In the genomic region with DNA sequence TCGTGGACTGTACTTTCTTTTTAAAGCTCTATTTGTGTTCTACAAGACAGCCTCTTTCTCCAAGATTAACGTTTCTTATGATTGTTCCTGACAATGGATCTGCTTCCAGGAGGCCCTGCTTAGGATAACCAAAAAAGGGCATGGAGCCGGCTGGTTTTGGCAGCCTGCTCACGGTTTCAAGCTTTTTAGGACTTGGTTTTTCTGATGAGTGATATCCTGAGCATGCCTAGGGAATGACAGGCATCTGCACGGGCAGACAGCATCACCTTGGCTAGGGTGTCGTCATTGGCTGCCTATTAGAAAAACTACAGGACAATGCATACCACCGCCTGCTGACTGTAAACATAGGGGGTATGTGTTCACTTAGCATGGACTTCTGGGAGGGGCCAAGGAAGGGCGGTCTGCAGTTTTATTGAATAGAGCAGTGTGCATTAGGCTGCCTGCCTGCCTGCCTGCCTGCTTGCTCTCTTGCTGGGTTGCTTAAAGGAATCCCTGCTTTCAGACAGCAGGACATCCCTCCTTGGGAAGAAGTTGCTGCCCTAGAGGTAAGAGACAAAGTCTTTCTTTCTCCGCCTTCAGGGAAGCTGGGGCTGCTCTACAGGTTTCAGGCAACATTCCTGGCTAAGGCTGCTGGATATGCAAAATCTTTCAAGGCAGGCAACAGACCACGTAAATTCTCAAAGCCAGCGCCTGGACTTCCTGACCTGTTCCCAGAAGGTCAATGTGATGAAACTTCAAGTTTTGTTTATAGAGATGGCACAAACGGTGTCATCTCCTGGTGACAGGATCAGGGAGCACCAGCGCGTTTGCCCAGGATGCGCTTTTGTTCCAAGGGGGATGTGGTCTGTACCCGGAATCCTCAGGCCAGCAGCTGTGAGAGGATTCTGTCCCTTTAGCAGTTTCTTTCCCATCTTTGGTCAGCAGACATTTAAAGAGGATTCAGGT, we compare ENCODE assay signal across 9 mouse cellular contexts. TPM values are rescaled to one million over a fixed set of nuclear protein-coding genes. Genes with fewer than 3 reads are reported as not detected.
A peak's percentile ranks its signal among the peaks of the same experiment; 100 is the strongest.
DNase-seq lines count a peak whose midpoint lies in the region; ATAC-seq and TF ChIP-seq lines count a peak whose summit lies in the region.
"Had no signal": no experiment of that assay in that cellular context is flagged by ENCODE, and none has a peak within 500 bp of the region (broad histone marks: within the 10 kb centered on the region; RNA-seq: fewer than 3 reads in every experiment).

A gene (plus strand): TSS at position 380 of the 945 bp plus-strand sequence.

- H3K27me3 ChIP-seq in intestine, embryonic 16.5 days (replicated peaks; ENCODE audit: control insufficient read depth, insufficient read depth, low read length) = no peaks in the 10 kb centered on the region
- no peaks in the 10 kb centered on the region for H3K27me3 ChIP-seq in limb, embryonic 14.5 days (ENCODE audit: control insufficient read depth, insufficient read depth, low read length)
- no peaks in the 10 kb centered on the region for H3K27me3 ChIP-seq in myocyte (ENCODE audit: control insufficient read depth, insufficient read depth, insufficient read length)

- peaks cover 4 to 10% of the 10 kb centered on the region in 2 experiments; a peak in 3 of 4 replicates for H3K4me1 ChIP-seq in ES-E14 (ENCODE audit: control insufficient read depth in 2 of 2, insufficient read depth in 2 of 2, low read length in 2 of 2, poor library complexity in 1 of 2)
- peaks cover 5% of the 10 kb centered on the region for H3K4me1 ChIP-seq in intestine, embryonic 16.5 days (ENCODE audit: control insufficient read depth, insufficient read depth, low read length)
- peaks cover 31% of the 10 kb centered on the region for H3K4me1 ChIP-seq in limb, embryonic 14.5 days (ENCODE audit: control insufficient read depth, insufficient read depth, low read length)

- H3K27ac ChIP-seq in ES-E14 (ENCODE audit: insufficient read depth, low read depth, low read length, poor library complexity, severe bottlenecking) = peak within 1 kb of the TSS; percentile 61
- H3K27ac ChIP-seq in intestine, embryonic 16.5 days (ENCODE audit: low read length) = peak within 1 kb of the TSS; percentile 77
- peak within 1 kb of the TSS; percentile 71 for H3K27ac ChIP-seq in limb, embryonic 14.5 days (replicated peaks; ENCODE audit: low read depth, low read length)

- H3K79me2 ChIP-seq in myocyte (ENCODE audit: control insufficient read depth, insufficient read depth) = peaks cover 52% of the 10 kb centered on the region

- ATAC-seq in intestine, embryonic 16.5 days = peak; percentile 93
- peak; percentile 88 for ATAC-seq in limb, embryonic 14.5 days (ENCODE audit: low FRiP score, low read depth)
- no peak for ATAC-seq in megakaryocyte progenitor cell, adult 5-6 weeks (replicated peaks; ENCODE audit: poor library complexity)

- H3K36me3 ChIP-seq in ES-E14 (ENCODE audit: control insufficient read depth, insufficient read depth, low read length, poor library complexity, severe bottlenecking) = no peaks in the 10 kb centered on the region
- H3K36me3 ChIP-seq in intestine, embryonic 16.5 days (ENCODE audit: control insufficient read depth, insufficient read depth, low read length) = no peaks in the 10 kb centered on the region
- H3K36me3 ChIP-seq in limb, embryonic 14.5 days (ENCODE audit: control insufficient read depth, insufficient read depth, low read length) = no peaks in the 10 kb centered on the region
- H3K36me3 ChIP-seq in myocyte (ENCODE audit: control insufficient read depth, insufficient read depth) = no peaks in the 10 kb centered on the region

- peak; percentile 30 for DNase-seq in ES-E14 (ENCODE audit: low read depth, low spot score)
- peak; percentile 71 for DNase-seq in brain, embryonic 14.5 days (ENCODE audit: low read depth)
- DNase-seq in gastrocnemius, postnatal 4 days (ENCODE audit: low spot score in 2 of 2) = peak in 1 of 2 experiments; percentile 57
- DNase-seq in limb, embryonic 14.5 days (ENCODE audit: low spot score) = peak; percentile 82
- DNase-seq in cerebellum, postnatal 14 days = no peak

- TF ChIP-seq CTCF in brain, embryonic 14.5 days (IDR thresholded peaks at IDR 0.05; ENCODE audit: borderline replicate concordance, extremely low read depth, insufficient read depth, insufficient read length) = no peak

- H3ac ChIP-seq in myocyte (ENCODE audit: control insufficient read depth, insufficient read length) = peak within 1 kb of the TSS; percentile 72

- 8% methylated on average over 16 of the region's 16 CpGs for WGBS in intestine, embryonic 16.5 days
- 8% methylated on average over 16 of the region's 16 CpGs for WGBS in limb, embryonic 14.5 days

- peak within 1 kb of the TSS in 1 of 2 experiments; percentile 36; a peak in 2 of 4 replicates for H3K4me3 ChIP-seq in ES-E14 (ENCODE audit: insufficient read depth in 1 of 2, low read depth in 1 of 2, low read length in 2 of 2, poor library complexity in 1 of 2, severe bottlenecking in 1 of 2)
- peak within 1 kb of the TSS; percentile 53 for H3K4me3 ChIP-seq in intestine, embryonic 16.5 days (ENCODE audit: low read length)
- peak within 1 kb of the TSS; percentile 46 for H3K4me3 ChIP-seq in limb, embryonic 14.5 days (replicated peaks; ENCODE audit: low read length)
- peak within 1 kb of the TSS; percentile 82 for H3K4me3 ChIP-seq in myocyte

- H3K9me3 ChIP-seq in ES-E14 (ENCODE audit: control insufficient read depth, insufficient read depth, low read depth, low read length) = no peaks in the 10 kb centered on the region
- H3K9me3 ChIP-seq in intestine, embryonic 16.5 days (ENCODE audit: control insufficient read depth, low read length) = no peaks in the 10 kb centered on the region
- H3K9me3 ChIP-seq in limb, embryonic 14.5 days (ENCODE audit: control insufficient read depth, low read length) = no peaks in the 10 kb centered on the region

- peak within 1 kb of the TSS; percentile 26; the same call in 1 of the 2 replicates for H3K9ac ChIP-seq in ES-E14 (ENCODE audit: insufficient read depth, low read depth, low read length, poor library complexity, severe bottlenecking)
- peak within 1 kb of the TSS; percentile 69 for H3K9ac ChIP-seq in intestine, embryonic 16.5 days (ENCODE audit: low read depth, low read length)
- peak within 1 kb of the TSS; percentile 69 for H3K9ac ChIP-seq in limb, embryonic 14.5 days (ENCODE audit: low read depth, low read length, severe bottlenecking)

- in situ Hi-C loops in ES-E14 (cut with MboI; ENCODE audit: low sequenced_read_pairs in 2 of 2, unreplicated experiment in 2 of 2) = no loop called here

- no peak for TF ChIP-seq POLR2A in brain, embryonic 14.5 days (IDR thresholded peaks at IDR 0.05; ENCODE audit: borderline replicate concordance, extremely low read depth, insufficient read depth, insufficient read length, poor library complexity, severe bottlenecking)
- peak; percentile 58; the same call in 1 of the 2 replicates for TF ChIP-seq POLR2A in limb, embryonic 14.5 days (IDR thresholded peaks at IDR 0.05; ENCODE audit: borderline replicate concordance, extremely low read depth, insufficient read depth, insufficient read length)
- TF ChIP-seq POLR2A in myocyte (IDR thresholded peaks at IDR 0.05; ENCODE audit: insufficient read length, low read depth) = peak; percentile 82

- H3K4me2 ChIP-seq in intestine, embryonic 16.5 days (ENCODE audit: low read depth, low read length) = peak within 1 kb of the TSS; percentile 46
- H3K4me2 ChIP-seq in limb, embryonic 14.5 days (replicated peaks; ENCODE audit: low read depth, low read length, severe bottlenecking) = peak within 1 kb of the TSS; percentile 76
- peak within 1 kb of the TSS; percentile 97 for H3K4me2 ChIP-seq in myocyte (ENCODE audit: low read depth)

TF ChIP-seq in ES-E14, 5 proteins besides CTCF, POLR2A, EP300 and RAD21:
- TF ChIP-seq ZC3H11A (IDR thresholded peaks at IDR 0.05; ENCODE audit: borderline replicate concordance, low read depth, low read length) (no peak), ZNF384 (IDR thresholded peaks at IDR 0.05; ENCODE audit: low read depth, low read length) (no peak), HCFC1 (IDR thresholded peaks at IDR 0.05; ENCODE audit: borderline replicate concordance, insufficient read depth, low read length) (no peak), CHD2 (IDR thresholded peaks at IDR 0.05; ENCODE audit: low read depth, low read length) (0 out of 2 replicates have a peak, but pooled peaks have one; percentile 25)

TF ChIP-seq in myocyte, 11 proteins besides CTCF, POLR2A, EP300 and RAD21:
- TF ChIP-seq POLR2AphosphoS2 (IDR thresholded peaks at IDR 0.05; ENCODE audit: insufficient read length, low read depth) = peak; percentile 86
- TF ChIP-seq MYOD1 (IDR thresholded peaks at IDR 0.05; ENCODE audit: control insufficient read depth in 1 of 3, insufficient read length in 2 of 3, low read depth in 2 of 3) = no peak
- peak; percentile 93 for TF ChIP-seq SRF (IDR thresholded peaks at IDR 0.05; ENCODE audit: control insufficient read depth, insufficient read length, low read depth)

RNA-seq across cellular contexts. Expression of the gene that starts here (rescaled TPM):
- 59.1 and 108 TPM in 2 replicates for total RNA-seq in ES-E14 (2012; rRNA removed)
- polyA plus RNA-seq in brain, embryonic 14.5 days (2012; rRNA removed) = 32.9 and 46.2 TPM in 2 replicates
- 100 to 1,000 TPM; 110 to 127 TPM for total RNA-seq in gastrocnemius, postnatal 4 days (2021)
- polyA plus RNA-seq in intestine, embryonic 16.5 days (2015; fragmentation: Nextera tagmentation; extraction: Ambion mirVana) = 283 and 336 TPM in 2 replicates
- polyA plus RNA-seq in limb, embryonic 14.5 days (2012; rRNA removed) = 104 and 127 TPM in 2 replicates
- 231 and 262 TPM in 2 replicates for polyA plus RNA-seq in limb, embryonic 14.5 days (2014; fragmentation: Nextera tagmentation; extraction: Ambion mirVana)
- polyA plus RNA-seq in myocyte (2012; fragmentation: generic; extraction: Trizol) = 88.1 TPM
- 0.05 and 0.17 TPM in 2 replicates for total RNA-seq in megakaryocyte progenitor cell, adult 5-6 weeks (2015)
- total RNA-seq in megakaryocyte progenitor cell, adult 5-6 weeks (2017) = not detected in 2 replicates
- total RNA-seq: common myeloid progenitor, adult 5-6 weeks had no signal

Comparison
In these comparisons a context has a peak if more than half of its experiments do, and no peak if none do; other contexts are left out.
1. RNA of the gene that starts here (total RNA-seq): 110 to 127 TPM in gastrocnemius, postnatal 4 days and 59.1 to 108 TPM in ES-E14; 0.05 to 0.17 TPM in megakaryocyte progenitor cell, adult 5-6 weeks; every median in the first group is over 10 times any median in the second.
2. DNase-seq: peak in ES-E14 (single experiment), brain, embryonic 14.5 days (single experiment) and limb, embryonic 14.5 days (single experiment); none in cerebellum, postnatal 14 days (0 of 2).
3. H3K4me2 ChIP-seq: peak in every context shown above with its lines; median percentile 97 in myocyte; 76 in limb, embryonic 14.5 days; 46 in intestine, embryonic 16.5 days.
4. Peak in every context shown above with its lines, with median percentiles within 50 percentile points of each other: H3K27ac ChIP-seq and H3K9ac ChIP-seq.